Mouse (Mus musculus) gastrocnemius, postnatal 4 days (tissue): Measurements from ENCODE around the gene Larp1. TPM values are rescaled to one million over a fixed set of nuclear protein-coding genes. Genes with fewer than 3 reads are reported as not detected.
A peak's percentile ranks its signal among the peaks of the same experiment; 100 is the strongest.
"Not testable (repeated sequence)": the region's sequence is repeated elsewhere in the genome, so short reads cannot be mapped to it uniquely, and the experiment has no call there.

ENCODE experiments used
- DNase-seq, 2 experiments: peaks; one replicate each; pipeline ENCODE4 v3.0.0; 2021 to 2022; ENCODE audit warnings: low spot score in 2 of 2, mixed read lengths in 2 of 2
- total RNA-seq, 2 experiments: library from RNA; stranded (reverse); gene quantifications; 2 replicates each; pipeline ENCODE4 v1.2.3; 2021

Gene Larp1
- total RNA-seq, 2 experiments from 2014 or later: 92.7 to 95.0 TPM

DNA sequence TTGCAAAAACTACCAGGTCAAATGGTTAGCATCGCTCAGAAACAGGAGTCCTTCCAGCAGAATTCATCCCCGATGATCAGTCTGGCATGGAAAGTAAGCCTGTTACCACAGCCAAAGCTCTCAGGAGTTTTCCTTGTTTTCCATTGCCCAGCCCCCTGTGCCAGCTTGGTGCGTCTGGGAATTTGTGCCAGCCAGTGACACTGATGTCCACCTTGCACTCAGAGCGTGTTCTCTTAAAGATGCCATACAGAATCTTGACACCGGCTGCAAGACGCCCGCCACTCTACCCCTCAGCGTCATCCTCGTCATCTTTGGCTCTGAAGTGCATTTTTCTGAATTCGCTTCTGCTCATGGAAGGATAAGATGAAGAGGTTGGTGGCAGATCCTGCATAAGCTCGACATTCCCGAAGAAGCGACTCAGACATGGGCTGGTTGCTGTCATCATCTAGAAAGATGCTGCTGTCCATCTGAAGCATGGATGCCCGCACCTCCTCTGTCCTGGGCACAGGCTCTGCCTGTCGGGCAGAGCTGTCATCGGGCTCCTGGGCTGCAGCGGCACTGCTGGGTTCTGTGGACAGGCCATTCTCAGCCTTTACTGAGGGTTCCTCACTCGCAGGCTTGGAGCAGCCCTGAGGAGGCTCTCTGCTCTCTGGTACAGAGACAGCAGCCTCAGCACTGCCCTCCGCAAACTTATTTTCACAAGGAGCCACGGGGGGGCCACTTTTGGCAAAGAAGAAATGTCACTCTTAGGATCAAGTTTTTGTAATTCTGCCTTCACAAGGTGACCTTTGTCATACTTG lies 88.2 kb downstream of the Larp1 start:
- DNase-seq: no peak

DNA sequence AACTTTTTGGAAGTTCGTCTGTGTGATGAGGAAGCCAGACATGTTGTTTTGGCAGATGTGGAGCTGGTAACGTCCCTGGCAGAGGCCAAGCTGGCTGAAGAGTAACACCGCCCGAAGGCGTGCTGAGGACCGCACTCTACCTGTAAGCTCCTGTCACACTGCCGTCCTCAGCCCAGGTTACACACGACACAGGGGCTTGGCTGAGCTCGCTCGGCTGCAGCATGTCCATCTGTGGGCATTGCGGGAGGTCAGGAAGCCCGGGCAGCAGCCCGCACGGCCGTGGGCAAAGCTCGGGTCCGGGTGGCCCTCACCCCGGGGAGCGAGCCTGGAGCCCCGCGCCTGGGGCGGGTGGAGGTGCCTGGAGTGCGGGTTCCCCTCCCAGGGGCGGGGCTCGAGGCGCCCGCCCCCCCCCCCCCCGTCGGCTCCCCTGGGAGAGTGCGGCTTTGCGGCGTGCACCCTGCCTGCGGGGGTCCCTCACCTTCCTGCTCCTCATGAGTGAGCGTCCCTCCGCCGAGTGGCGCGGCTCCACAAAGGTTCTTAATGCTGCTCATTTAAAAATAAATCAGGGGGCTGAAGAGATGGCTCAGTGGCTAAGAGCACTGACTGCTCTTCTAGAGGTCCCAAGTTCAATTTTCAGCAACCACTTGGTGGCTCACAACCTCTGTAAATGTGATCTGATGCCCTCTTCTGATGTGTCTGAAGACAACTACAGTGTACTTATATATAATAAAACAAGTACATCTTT lies 88.9 kb downstream of the Larp1 start:
- DNase-seq: no peak

DNA sequence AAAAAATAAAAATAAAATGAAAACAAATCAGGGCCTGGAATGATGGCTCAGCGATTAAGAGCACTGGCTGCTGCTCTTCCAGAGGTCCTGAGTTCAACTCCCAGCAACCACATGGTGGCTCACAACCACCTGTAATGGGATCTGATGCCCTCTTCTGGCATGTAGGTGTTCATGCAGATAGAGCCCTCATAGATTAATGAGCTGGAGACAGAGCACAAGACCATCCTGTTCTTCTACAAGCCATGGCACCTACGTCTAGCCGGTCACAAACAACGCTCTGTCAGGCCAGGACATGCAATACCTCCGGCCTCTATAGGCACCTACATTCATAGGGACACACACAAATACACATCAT lies 89.5 kb downstream of the Larp1 start:
- DNase-seq: not testable (repeated sequence)

DNA sequence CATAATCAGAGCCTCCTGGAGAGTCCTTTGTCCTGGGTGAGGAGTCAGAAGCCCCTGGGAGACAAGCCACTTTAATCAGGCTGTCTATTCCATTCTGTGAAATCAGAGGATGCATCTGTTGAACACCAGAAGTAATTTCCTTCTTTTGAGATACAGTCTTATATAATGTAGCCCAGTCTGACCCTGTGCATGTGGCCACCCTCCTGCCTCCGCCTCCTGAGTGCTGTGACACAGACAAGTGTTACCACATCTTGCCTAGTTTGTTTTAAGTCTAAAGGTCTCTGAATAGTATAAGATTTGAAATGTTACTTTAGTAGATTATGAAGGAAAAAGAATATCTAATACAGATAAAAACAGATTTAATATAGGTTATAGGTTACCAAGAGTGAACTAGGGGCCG lies 91.1 kb downstream of the Larp1 start:
- DNase-seq: no peak

DNA sequence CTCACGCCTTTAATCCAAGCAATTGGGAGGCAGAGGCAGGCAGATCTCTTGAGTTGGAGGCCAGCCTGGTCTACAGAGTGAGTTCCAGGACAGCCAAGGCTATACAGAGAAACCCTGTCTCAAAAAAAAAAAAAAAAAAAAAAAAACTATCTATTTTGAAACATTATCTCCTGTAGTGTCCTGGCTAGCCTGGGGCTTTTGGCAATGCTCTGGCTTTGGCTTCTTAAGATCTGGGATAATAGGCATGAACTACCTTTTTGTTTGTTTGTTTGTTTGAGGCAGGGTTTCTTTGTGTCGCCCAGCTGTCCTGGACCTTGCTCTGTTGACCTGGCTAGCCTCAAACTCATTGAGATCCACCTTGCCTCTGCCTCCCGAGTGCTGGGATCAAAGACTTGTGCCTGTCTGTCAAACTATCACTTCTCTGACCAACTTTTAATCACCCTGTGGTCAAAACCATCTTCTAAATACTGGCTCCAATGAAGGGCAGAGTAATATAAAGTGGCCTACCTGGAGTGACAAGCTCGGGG lies 92.4 kb downstream of the Larp1 start:
- DNase-seq: no peak

DNA sequence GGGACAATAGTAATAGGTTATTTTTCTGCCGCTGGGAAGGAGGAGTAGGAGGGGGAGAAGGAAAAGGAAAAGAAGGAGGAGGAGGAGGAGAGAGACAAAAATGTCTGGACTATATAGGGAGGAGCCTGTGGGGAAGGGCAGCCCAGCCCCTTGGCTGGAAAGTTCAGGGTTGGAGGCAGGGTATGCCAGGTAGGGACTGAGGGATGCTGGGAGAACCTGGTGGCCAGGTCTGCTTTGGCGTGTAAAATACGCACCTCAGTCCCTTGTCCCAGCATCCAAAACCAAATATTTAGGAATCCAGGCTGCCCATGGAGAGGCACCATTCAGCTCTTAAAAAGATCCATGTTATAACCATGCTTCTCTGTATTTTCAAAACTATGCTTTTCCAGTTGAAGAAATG lies 93.3 kb downstream of the Larp1 start:
- DNase-seq: no peak

DNA sequence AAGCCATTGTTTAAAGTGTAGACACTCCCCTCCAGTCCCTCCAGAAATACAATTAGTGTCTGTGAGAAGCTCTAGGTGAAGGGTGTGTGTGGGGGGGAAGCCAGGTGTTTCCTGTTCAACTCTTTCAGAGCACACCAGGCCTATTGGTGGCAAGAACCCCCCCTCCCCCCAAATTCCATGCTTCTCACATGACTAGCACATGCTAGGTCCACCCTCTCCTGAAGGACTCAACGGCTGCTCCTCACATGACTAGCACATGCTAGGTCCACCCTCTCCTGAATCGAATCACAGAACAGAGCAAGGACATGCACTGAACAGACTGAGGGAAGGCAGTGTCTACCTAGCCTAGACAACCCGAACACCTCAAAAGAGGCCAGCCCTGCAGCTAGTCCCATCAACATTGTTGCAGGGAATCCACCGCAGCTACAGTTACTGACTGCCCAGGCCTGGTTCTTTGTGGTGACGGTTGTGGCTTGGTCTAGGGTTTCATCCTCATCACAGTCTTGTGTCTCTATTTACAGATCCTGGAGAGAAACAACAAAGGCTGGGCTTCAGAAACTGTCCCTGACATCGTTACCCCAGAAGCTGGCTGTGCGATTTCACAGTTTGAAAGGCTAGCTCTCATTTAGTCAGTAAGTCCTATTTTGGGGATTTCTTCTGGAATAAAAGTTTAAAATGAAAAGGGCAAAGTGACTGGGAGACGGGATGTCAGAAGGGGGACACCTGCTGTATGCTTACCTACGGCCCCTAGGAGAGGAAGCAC lies 93.9 kb downstream of the Larp1 start:
- DNase-seq: no peak

DNA sequence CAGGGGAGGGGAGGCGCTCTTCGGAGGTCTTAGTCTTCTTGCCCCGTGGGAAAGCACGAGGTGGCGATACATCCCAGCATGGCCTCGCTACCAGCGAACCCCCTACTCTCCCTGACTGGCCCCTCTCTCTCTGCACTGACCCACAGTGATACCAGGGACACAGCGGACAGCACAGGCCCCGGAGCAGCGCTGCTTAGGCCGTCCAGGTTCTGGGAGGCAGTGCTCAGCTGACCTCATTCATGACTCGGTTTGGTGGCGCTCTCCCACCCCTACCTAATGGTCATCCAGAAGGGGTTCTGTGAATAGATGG lies 94.4 kb downstream of the Larp1 start:
- peak in 1 of 2 experiments; percentile 26 for DNase-seq

DNA sequence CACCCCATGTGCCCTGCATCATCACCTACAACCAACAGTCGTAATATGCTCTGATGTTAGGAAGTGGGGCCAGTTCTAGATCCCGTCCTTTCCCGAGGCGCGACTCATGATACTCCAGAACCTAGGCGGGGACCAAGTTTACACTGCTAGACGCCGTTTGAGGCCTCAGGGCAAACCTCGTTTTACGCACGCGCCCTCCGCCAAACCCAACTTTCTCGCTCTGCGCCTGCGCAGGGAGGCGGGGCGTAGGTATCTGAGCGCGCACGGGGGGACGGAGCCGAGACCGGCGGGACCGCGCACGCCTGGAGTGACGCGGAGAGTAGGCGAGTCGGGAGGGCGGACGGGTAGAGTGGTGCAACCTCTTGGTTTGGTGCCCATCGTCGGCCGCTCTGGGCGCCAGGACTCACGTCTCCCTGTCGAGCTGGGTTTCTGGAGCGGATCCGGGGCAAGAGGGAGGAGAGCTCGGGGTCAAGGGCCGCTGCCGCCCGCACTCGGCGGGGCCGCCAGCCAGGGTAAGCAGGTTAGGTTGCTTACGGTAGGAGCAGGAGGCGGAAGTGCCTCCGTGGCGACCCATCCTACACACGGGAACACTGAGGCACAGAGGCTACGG lies 94.9 kb downstream of the Larp1 start, which contains the start of gene Cnot8:
Gene Cnot8 (plus strand): TSS at position 457 of the 610 bp plus-strand sequence.
- DNase-seq: peak; percentile 98 to 99

DNA sequence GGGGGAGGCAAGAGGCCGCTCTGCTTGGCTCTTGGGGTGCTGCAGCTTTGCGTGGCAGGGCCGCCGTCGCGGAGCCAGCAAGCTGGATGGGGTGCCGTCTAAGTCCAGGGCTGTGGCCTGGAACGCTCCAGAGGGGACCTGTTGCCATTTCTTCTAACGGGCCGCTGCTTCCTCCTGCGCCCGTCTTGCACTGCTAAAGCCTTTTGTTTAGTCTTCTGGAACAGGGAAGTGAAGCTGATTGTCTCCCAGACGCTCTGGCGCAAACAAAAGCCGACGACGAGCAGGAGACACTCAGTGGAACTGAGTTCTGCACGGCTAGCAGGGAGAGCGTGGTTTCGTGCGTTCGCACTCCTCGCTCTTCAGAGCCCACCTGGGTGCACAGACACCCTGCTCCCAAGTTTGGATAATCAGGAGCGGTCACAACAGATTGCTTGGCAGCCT lies 95.5 kb downstream of the Larp1 start:
- no peak for DNase-seq

DNA sequence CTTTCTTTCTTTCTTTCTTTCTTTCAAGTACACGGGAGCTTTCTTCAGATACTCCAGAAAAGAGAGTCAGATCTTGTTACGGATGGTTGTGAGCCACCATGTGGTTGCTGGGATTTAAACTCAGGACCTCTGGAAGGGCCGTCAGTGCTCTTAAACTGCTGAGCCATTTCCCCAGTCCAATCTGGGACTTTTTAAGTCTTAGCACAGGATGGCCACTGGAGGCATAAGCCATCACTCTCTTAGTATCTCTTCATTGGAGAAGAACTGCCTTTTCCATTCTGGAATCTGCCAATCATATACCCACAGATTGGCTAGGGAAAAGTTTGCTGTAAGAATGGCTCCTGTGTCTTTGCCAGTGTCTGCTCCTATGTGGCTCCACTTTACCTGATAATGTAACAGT lies 98.1 kb downstream of the Larp1 start:
- no peak for DNase-seq

DNA sequence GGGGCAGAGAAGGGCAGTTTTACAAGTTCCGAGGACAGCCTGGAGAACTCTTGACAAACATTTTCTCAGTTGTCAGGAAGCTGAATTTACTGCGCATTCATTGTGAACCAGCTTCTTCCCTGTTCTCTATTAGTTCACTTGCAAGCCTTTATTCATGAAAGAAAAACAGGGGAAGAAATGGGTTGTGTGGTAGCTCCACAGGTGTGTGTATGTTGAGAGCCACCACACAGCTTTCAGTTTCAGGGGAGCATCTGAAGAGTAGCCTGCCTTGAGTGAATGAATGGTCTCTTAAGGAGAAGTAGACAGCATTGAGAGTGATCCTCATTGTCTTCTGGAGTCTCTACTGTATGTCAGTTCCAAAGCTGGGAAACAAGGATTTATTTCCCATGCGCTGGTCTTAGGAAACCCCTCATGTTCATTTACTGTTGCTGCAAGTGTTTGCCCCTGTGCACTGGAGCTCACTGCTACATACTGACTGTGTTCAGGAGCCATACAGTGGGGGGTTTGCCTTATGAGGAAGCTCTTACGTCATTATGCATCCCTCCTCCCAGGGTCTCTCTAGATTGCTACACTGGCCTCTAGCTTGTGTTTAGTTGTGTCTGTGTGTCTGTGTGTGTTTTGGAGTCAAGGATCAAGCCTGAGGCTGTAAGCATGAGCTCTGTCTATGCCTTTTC lies 98.9 kb downstream of the Larp1 start:
- no peak for DNase-seq

Other genes starting within 250 kb of the Larp1 start
- 10 to 100 TPM; 33.5 to 33.9 TPM for gene Sap30l, start 207.4 kb upstream of the Larp1 start, total RNA-seq
- gene Hand1, start 176.2 kb upstream of the Larp1 start, total RNA-seq: not detected
- not detected for gene Gm12248, start 84.1 kb downstream of the Larp1 start, total RNA-seq
- 10 to 100 TPM; 47.5 to 48.9 TPM for gene Cnot8, start 95.1 kb downstream of the Larp1 start, total RNA-seq
- gene Gemin5, start 159.5 kb downstream of the Larp1 start, total RNA-seq: 10 to 100 TPM; 14.8 to 15.3 TPM
- 10 to 100 TPM; 54.1 to 59.7 TPM for gene Mrpl22, start 162.6 kb downstream of the Larp1 start, total RNA-seq
- gene Igtp, start 190.5 kb downstream of the Larp1 start, total RNA-seq: 10 to 100 TPM; 15.6 to 17.9 TPM
- gene Irgm2, start 190.6 kb downstream of the Larp1 start, total RNA-seq: 10 to 100 TPM; 13.0 to 13.1 TPM